Comparison of ENCODE assay signal across 8 mouse cellular contexts in the genomic region with DNA sequence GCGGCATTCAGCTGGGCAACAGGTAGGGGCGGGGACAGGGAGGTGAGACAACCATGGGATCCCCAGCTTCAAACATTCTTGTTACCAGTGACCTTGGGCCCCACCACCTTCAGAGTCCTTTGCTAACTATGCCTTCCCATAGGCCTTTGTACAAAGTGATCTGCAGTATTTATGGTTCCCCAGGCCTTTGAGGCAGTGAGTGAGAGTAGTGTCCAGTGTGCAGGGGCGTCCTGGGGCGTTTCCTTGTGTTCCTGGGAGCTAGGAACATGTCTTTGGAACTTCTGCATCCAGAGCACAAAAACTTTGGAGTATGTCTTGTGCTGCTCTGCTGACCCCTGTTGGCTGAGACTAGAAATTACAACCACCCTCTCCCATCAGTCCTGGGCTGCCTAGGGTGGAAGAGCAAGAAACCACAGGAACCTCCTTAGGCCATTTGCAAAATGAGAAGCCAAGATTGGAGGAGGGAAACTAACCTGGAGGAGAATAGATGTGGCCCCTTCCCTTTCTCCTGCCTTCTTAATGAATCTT. TPM values are rescaled to one million over a fixed set of nuclear protein-coding genes. Genes with fewer than 3 reads are reported as not detected.
DNase-seq lines count a peak whose midpoint lies in the region; ATAC-seq lines count a peak whose summit lies in the region.
"Had no signal": no experiment of that assay in that cellular context is flagged by ENCODE, and none has a peak within 500 bp of the region (broad histone marks: within the 10 kb centered on the region; RNA-seq: fewer than 3 reads in every experiment).

No protein-coding gene starts in this region.

- intact Hi-C loops in left cerebral cortex, postnatal 4 days (cut with DNase I): loop anchor here (5.0 kb wide), 2 partner anchors 79 to 164 kb away; no protein-coding TSS in a partner anchor

- DNase-seq in urinary bladder, adult 18-20 months (ENCODE audit: low spot score in 2 of 2): peak; percentile 33 to 60
- DNase-seq in urinary bladder, adult 2 months (ENCODE audit: low spot score): no peak
- peak; percentile 81 for DNase-seq in adrenal gland, postnatal 14 days
- peak; percentile 56 for DNase-seq in embryo, embryonic 11.5 days (ENCODE audit: low read depth, low spot score)
- peak; percentile 60 for DNase-seq in left cerebral cortex, postnatal 4 days

- peak; percentile 49 to 58; a peak in 2 of 4 replicates for ATAC-seq in hematopoietic stem cell, adult 5-6 weeks (replicated peaks in 1 of 2; ENCODE audit: insufficient read depth in 1 of 2, low FRiP score in 2 of 2, low TSS enrichment in 1 of 2, low read depth in 1 of 2, poor library complexity in 2 of 2, severe bottlenecking in 2 of 2)
- peak; percentile 53 for ATAC-seq in neutrophil, adult 5-6 weeks (ENCODE audit: extremely low read depth, insufficient number of reproducible peaks, low FRiP score, poor library complexity, severe bottlenecking)

RNA-seq across cellular contexts. Expression of a gene that starts 4.1 kb away (rescaled TPM):
- 88.5 and 117 TPM in 2 replicates for polyA plus RNA-seq in urinary bladder, adult 2 months (2012; rRNA removed)
- total RNA-seq in adrenal gland, postnatal 14 days (2021): 47.8 and 61.8 TPM in 2 replicates
- total RNA-seq in hematopoietic stem cell, adult 5-6 weeks (2017): 35.6 and 43.0 TPM in 2 replicates
- total RNA-seq in left cerebral cortex, postnatal 4 days (2021): 10 to 100 TPM; 74.3 to 76.8 TPM
- total RNA-seq in neutrophil, adult 5-6 weeks (2017): 38.6 and 47.6 TPM in 2 replicates

RNA-seq across cellular contexts. Expression of a gene that starts 8.0 kb away (rescaled TPM):
- polyA plus RNA-seq in urinary bladder, adult 2 months (2012; rRNA removed): 0.08 TPM in 1 of 2 replicates, not detected in the other
- total RNA-seq in adrenal gland, postnatal 14 days (2021): 0.23 TPM in 1 of 2 replicates, not detected in the other
- not detected in 2 replicates for total RNA-seq in hematopoietic stem cell, adult 5-6 weeks (2017)
- 10 to 100 TPM in 1 of 2 experiments, 1 to 10 TPM in 1; 9.4 to 11.5 TPM for total RNA-seq in left cerebral cortex, postnatal 4 days (2021)
- total RNA-seq in neutrophil, adult 5-6 weeks (2017): 1.3 and 1.4 TPM in 2 replicates
- polyA plus RNA-seq: heart, embryonic 14.5 days had no signal

RNA-seq across cellular contexts. Expression of a gene that starts 8.9 kb away (rescaled TPM):
- polyA plus RNA-seq in urinary bladder, adult 2 months (2012; rRNA removed): 0.07 TPM in 1 of 2 replicates, not detected in the other
- total RNA-seq in adrenal gland, postnatal 14 days (2021): not detected in 2 replicates
- not detected in 2 replicates for total RNA-seq in hematopoietic stem cell, adult 5-6 weeks (2017)
- total RNA-seq in left cerebral cortex, postnatal 4 days (2021): under 1 TPM; 0.62 to 0.84 TPM
- total RNA-seq in neutrophil, adult 5-6 weeks (2017): not detected in 2 replicates
- polyA plus RNA-seq: heart, embryonic 14.5 days had no signal

RNA-seq across cellular contexts. Expression of a gene that starts 20.3 kb away (rescaled TPM):
- polyA plus RNA-seq in urinary bladder, adult 2 months (2012; rRNA removed): 13.3 and 16.1 TPM in 2 replicates
- 12.0 and 13.5 TPM in 2 replicates for total RNA-seq in adrenal gland, postnatal 14 days (2021)
- total RNA-seq in hematopoietic stem cell, adult 5-6 weeks (2017): 17.5 and 26.0 TPM in 2 replicates
- 10 to 100 TPM; 35.7 to 38.4 TPM for total RNA-seq in left cerebral cortex, postnatal 4 days (2021)
- total RNA-seq in neutrophil, adult 5-6 weeks (2017): 13.6 and 16.9 TPM in 2 replicates

RNA-seq across cellular contexts. Expression of a gene that starts 31.5 kb away (rescaled TPM):
- 17.1 and 25.9 TPM in 2 replicates for polyA plus RNA-seq in urinary bladder, adult 2 months (2012; rRNA removed)
- total RNA-seq in adrenal gland, postnatal 14 days (2021): 25.6 and 28.7 TPM in 2 replicates
- total RNA-seq in hematopoietic stem cell, adult 5-6 weeks (2017): 10.0 and 11.6 TPM in 2 replicates
- 10 to 100 TPM; 18.8 to 20.1 TPM for total RNA-seq in left cerebral cortex, postnatal 4 days (2021)
- total RNA-seq in neutrophil, adult 5-6 weeks (2017): 36.8 and 38.4 TPM in 2 replicates
